Mouse (Mus musculus) C2C12 (cell line): ENCODE measurements around the gene Slc12a5. TPM values are rescaled to one million over a fixed set of nuclear protein-coding genes. Genes with fewer than 3 reads are reported as not detected.

Source experiments
- H3K27me3 ChIP-seq: one replicate; pipeline ENCODE4 v1.6.1; 2011; ENCODE audit not compliant: control insufficient read depth, insufficient read depth, insufficient read length
- H3K36me3 ChIP-seq: one replicate; pipeline ENCODE4 v1.6.1; 2011; ENCODE audit not compliant: control insufficient read depth, insufficient read depth
- H3K4me3 ChIP-seq: one replicate; pipeline ENCODE4 v1.5.1; 2011; ENCODE audit warnings: mild to moderate bottlenecking, control low read depth; ENCODE audit not compliant: poor library complexity, insufficient read depth, severe bottlenecking
- H3K79me2 ChIP-seq: one replicate; pipeline ENCODE4 v1.6.1; 2011; ENCODE audit not compliant: control insufficient read depth, insufficient read depth
- H3K79me3 ChIP-seq: one replicate; pipeline ENCODE4 v1.6.1; 2011; ENCODE audit warnings: low read depth, control low read depth
- H3ac ChIP-seq: one replicate; pipeline ENCODE3; 2011; ENCODE audit warnings: low read depth; ENCODE audit not compliant: control insufficient read depth, insufficient read length
- CEBPB ChIP-seq: IDR thresholded peaks from one replicate; pipeline ENCODE4 v1.6.1; 2011; ENCODE audit warnings: low read depth, mild to moderate bottlenecking, control low read depth, moderate library complexity
- CTCF ChIP-seq: IDR thresholded peaks from one replicate; pipeline ENCODE4 v1.5.1; 2011; ENCODE audit not compliant: control insufficient read depth, insufficient read depth, insufficient read length
- FOSL1 ChIP-seq: IDR thresholded peaks from one replicate; pipeline ENCODE4 v1.8.0; 2011; ENCODE audit warnings: mild to moderate bottlenecking, low read length; ENCODE audit not compliant: poor library complexity, insufficient read depth, severe bottlenecking
- MAX ChIP-seq: IDR thresholded peaks from one replicate; pipeline ENCODE4 v1.6.1; 2011; ENCODE audit warnings: mild to moderate bottlenecking, control low read depth
- MYOD1 ChIP-seq: IDR thresholded peaks from one replicate; pipeline ENCODE4 v1.6.1; 2011; ENCODE audit warnings: low read depth; ENCODE audit not compliant: control insufficient read depth, insufficient read length
- MYOG ChIP-seq: IDR thresholded peaks from one replicate; pipeline ENCODE4 v1.6.1; 2011; ENCODE audit not compliant: control insufficient read depth, insufficient read length; ENCODE audit errors: extremely low read depth
- USF1 ChIP-seq: IDR thresholded peaks from one replicate; pipeline ENCODE4 v1.6.1; 2011; ENCODE audit warnings: low read depth, mild to moderate bottlenecking, control low read depth, moderate library complexity
- polyA plus RNA-seq: library from polyadenylated mRNA; unstranded; fragments of >200 nt; fragmentation: generic; extraction: Trizol; gene quantifications from one replicate; pipeline ENCODE4 v1.2.1, GENCODE M21; 2012; ENCODE audit warnings: missing spikeins

Gene Slc12a5
- polyA plus RNA-seq, 1 experiment: 0.12 TPM

DNA sequence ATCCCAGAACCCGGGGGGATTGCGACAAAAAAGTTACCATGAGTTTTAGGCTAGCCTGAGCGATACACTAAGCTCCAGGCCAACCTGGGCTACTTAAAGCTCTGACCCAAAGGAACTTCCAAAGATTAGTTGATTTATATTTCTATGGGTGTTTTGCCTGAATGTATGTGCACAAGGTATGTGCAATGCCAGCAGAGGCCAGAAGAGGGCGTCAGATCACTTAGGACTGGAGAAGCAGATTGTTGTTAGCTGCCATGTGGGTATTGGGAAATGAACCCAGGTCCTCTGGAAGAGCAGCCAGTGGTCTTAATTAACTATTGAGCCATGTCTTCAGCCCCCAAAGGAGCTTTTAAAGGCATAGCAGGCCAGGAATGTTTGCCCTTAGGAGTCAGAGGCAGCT is 8.9 kb upstream of the Slc12a5 start:
- peaks cover 21% of the 10 kb centered on the region for H3K27me3 ChIP-seq

DNA sequence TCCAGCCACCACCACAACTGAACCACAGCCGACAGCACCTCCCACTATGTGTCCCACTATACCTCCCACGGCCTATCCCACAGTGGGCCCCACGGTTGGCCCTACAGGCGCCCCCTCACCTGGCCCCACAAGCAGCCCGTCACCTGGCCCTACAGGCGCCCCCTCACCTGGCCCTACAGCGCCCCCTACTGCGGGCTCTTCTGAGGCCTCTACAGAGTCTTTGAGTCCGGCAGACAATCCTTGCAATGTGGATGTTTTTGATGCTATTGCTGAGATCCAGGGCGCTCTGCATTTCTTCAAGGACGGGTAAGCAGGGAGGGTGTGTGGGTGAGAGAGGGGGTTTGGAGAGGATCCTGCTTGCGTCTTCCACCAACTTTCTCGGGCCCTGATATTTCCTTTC is 8.2 kb upstream of the Slc12a5 start:
- no peaks in the 10 kb centered on the region for H3K36me3 ChIP-seq
- H3K79me3 ChIP-seq: no peaks in the 10 kb centered on the region
- peaks cover 21% of the 10 kb centered on the region for H3K27me3 ChIP-seq
- no peak overlapping the region for H3ac ChIP-seq
- TF ChIP-seq USF1 (no peak), MAX (no peak), MYOG (no peak), MYOD1 (no peak), FOSL1 (no peak), CTCF (no peak), CEBPB (no peak)
- H3K4me3 ChIP-seq: no peak overlapping the region
- no peaks in the 10 kb centered on the region for H3K79me2 ChIP-seq

More for the DNA sequence above, 8.9 kb upstream of the Slc12a5 start:
- Histone ChIP-seq H3K4me3 (no peak overlapping the region), H3ac (no peak overlapping the region), H3K79me3 (no peaks in the 10 kb centered on the region), H3K79me2 (no peaks in the 10 kb centered on the region), H3K36me3 (no peaks in the 10 kb centered on the region)
- no peak for TF ChIP-seq CTCF
- no peak for TF ChIP-seq CEBPB
- TF ChIP-seq FOSL1: no peak
- TF ChIP-seq MAX: no peak

DNA sequence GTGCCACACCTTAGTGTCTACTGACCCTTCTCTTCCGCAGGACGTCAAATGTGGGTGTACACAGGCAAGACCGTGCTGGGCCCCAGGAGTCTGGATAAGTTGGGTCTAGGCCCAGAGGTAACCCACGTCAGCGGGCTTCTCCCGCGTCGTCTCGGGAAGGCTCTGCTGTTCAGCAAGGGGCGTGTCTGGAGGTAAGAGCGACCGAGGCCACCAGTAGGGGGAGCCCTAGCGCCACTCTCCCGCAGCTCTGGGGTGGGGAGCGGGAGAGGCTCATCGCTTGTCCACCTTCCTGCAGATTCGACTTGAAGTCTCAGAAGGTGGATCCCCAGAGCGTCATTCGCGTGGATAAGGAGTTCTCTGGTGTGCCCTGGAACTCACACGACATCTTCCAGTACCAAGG is 7.4 kb upstream of the Slc12a5 start:
- no peak for TF ChIP-seq MYOG
- TF ChIP-seq CTCF: peak; percentile 82
- H3K79me3 ChIP-seq: no peaks in the 10 kb centered on the region
- no peak overlapping the region for H3K4me3 ChIP-seq
- peaks cover 21% of the 10 kb centered on the region for H3K27me3 ChIP-seq
- no peaks in the 10 kb centered on the region for H3K36me3 ChIP-seq
- H3K79me2 ChIP-seq: no peaks in the 10 kb centered on the region
- H3ac ChIP-seq: no peak overlapping the region

DNA sequence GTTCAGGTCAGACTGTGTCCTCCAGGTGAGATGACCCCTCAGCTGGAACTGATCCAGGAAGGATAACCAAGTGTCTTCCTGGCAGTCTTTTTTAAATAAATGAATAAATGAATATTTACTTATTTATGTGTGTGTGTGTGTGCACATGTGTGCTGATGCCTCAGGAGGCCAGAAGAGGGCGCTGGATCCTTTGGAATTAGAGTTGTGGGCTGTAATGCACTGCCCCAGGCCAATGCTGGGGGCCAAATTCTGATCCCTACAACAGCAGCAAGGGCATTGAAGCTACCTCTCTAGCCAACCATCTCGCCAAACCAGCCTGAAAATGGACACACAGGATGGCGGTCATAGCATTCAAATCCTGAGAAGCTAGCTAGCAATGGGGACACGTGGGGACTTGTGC is 4.9 kb upstream of the Slc12a5 start:
- peaks cover 6% of the 10 kb centered on the region for H3K27me3 ChIP-seq
- H3ac ChIP-seq: no peak overlapping the region
- TF ChIP-seq FOSL1 (no peak), MAX (no peak), MYOD1 (no peak), CEBPB (no peak), USF1 (no peak), MYOG (no peak), CTCF (no peak)
- H3K79me3 ChIP-seq: no peaks in the 10 kb centered on the region
- no peaks in the 10 kb centered on the region for H3K79me2 ChIP-seq
- H3K36me3 ChIP-seq: no peaks in the 10 kb centered on the region
- H3K4me3 ChIP-seq: no peak overlapping the region

DNA sequence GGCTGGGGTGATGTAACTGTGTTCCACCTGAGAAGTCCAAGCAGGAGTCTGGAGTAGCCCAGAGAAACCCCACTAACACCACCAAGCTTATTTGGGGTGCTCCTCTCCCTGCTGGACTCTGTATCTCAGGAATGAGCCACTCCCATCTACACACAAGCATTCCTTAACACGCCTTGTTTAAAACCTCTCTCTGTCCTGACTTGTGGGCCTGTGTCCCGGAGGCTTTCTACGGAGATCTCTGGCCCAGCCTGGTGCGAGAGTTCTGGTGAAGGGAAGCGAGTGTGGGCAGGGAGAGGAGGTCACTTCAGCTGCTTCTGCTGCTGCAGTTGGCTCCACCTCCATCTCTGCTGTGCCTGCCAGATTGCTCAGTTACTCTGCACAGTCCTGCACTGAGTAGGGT is 4.4 kb upstream of the Slc12a5 start:
- Histone ChIP-seq H3K36me3 (no peaks in the 10 kb centered on the region), H3K79me3 (no peaks in the 10 kb centered on the region), H3K79me2 (no peaks in the 10 kb centered on the region), H3K4me3 (no peak overlapping the region), H3K27me3 (peaks cover 6% of the 10 kb centered on the region), H3ac (no peak overlapping the region)
- TF ChIP-seq MAX: no peak
- TF ChIP-seq MYOD1: no peak
- TF ChIP-seq USF1: no peak
- no peak for TF ChIP-seq CEBPB
- no peak for TF ChIP-seq MYOG
- no peak for TF ChIP-seq FOSL1
- TF ChIP-seq CTCF: no peak

DNA sequence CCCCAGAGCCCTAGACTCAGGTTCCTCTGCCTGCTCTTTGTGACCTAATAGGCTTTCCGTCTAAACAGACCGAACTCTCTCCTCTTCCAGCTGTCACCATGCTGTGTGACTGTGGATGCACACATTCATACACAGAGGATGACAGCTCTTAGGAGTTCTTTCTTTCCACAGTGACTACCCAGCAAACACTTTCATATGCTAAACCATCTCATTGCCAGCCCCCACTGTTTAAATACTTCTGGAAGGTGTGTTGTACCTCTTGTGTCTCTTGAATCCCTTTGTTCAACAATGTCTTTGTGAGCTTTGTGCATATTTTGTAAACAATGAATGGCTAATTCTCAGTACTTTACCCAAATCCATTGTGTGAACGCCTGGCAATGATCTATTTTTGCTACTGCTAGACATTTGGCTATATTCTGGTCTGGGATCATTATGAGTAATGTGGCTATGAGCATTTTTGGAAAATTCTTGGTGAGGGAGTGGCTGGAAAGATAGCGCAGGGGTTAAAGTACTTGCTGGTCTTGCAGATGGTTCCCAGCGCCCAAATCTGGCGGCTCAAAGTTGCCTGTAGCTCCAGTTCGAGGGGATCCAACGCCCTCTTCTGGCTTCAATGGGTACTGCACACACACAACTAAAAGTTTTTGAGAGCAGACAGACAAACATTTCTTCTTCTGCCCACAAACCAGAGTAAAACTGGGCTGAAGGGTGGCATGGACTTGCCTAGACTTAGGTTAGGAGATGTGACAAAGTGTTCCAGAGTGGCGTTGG is 2.9 kb upstream of the Slc12a5 start:
- Histone ChIP-seq H3K36me3 (no peaks in the 10 kb centered on the region), H3K4me3 (no peak overlapping the region), H3K79me2 (no peaks in the 10 kb centered on the region), H3K27me3 (peaks cover 7% of the 10 kb centered on the region), H3ac (no peak overlapping the region), H3K79me3 (no peaks in the 10 kb centered on the region)
- TF ChIP-seq CTCF (no peak), USF1 (no peak), FOSL1 (no peak), MAX (no peak), MYOD1 (no peak), CEBPB (no peak), MYOG (no peak)
